Mouse (Mus musculus): ENCODE measurements around the gene Vmn1r226.

The Vmn1r226 gene

DNA sequence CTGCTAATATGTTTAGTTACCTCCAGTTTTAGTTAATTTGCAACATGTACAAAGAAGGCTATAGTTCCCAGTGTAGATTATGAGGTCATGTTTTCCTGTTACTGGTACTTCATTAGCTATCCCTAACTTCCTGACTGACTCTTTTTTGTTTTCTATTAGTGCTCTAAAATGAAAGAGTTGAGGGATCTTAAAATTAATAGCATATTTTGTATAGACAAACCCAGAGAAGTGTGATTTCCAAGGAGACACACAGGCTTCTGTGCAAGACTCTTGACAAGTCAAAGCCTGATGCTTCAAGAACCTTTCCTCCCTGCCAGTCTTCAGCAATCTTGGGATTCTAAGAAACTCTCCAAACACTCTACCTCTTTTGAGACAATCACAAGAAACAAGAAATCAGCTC is at the start of gene Vmn1r226:
Vmn1r226 (plus strand) TSS at position 301 of the 400 bp plus-strand sequence.
- DNase-seq (ENCODE audit: low spot score): no peak

DNA sequence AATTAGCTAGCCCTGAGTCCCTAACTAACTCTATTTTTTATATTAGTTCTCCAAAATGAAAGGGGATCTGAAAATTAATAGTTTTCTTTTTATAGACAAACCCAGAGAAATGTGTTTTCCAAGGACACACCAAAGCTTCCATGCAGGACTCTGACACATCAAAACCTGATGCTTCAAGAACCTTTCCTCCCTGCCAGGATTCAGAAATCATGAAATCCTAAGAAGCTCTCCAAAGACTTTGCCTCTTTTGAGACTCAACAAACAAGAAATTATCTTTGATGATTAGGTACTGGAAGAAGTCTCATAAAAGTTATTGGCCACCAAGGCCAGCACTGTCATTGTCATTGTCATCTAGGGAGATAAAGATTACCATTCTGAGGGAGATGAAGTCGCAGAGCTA is 46.9 kb downstream of the Vmn1r226 start, which contains the start of gene Vmn1r227:
Vmn1r227 (plus strand) TSS at position 301 of the 400 bp plus-strand sequence.
- no peak for DNase-seq (ENCODE audit: low spot score)

Data from spleen, adult 12 weeks (tissue).